Mouse (Mus musculus): ENCODE measurements around the gene Vmn1r83.

Gene Vmn1r83

DNA sequence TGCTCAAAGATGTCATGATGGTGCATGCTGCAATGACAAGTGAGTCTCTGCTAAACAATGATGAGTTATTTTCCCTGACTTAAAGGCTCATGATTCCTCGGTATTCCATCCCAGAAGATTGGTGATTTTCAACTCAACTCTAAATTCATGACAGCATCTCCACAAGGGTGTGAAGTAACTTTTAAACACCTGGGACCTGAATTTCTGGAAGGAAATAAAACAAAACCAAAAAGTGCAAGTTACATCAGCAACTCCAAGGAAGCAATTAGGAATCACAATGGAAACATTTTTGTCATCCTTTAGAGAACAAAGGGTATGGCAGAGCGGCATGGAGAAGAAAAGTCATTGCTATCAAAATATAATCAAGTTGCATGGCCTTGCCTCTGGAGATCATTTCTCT lies at the start of gene Vmn1r83:
Gene Vmn1r83 (minus strand): TSS at position 101 of the 400 bp plus-strand sequence.
- no peak for DNase-seq

DNA sequence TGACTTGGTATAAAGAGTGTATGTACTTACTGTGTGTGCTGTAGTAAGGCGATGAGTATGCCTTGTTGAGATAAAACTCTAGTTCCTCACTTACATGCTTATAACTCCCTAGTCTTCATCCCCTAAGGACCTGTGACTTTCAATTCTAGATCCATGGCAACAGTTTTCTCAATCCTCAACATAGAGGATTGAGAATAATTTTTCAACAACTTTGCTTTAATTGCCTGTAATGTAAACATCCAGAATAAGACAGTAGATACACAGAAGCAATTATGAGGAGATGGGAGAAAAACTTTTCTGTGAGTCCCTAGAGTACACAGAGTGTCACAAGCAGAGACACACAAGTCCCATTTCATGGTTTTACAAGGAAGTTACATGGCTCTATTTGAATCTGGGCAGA lies 39.9 kb upstream of the Vmn1r83 start, which contains the start of gene Vmn1r84:
Gene Vmn1r84 (minus strand): TSS at position 101 of the 400 bp plus-strand sequence.
- no peak for DNase-seq

DNA sequence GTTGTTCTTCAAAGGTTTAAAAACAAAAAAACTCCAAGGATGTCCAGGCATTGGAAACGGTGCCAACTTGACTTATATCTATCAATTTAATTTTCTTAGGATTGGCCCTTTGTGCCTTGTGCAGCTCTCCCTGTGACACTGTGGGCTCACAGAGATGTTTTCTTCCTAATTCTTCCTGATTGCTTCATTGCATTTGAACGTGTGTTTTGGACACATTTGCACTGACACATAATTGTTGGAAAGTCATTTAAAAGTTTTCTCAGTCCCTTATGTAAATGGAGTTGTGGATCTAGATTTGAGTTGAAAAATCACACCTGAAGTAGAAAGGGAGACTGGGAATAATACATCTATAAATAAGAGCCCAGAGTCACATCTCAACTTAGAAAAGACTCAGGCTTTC lies 29.2 kb downstream of the Vmn1r83 start, which contains the start of gene Vmn1r82:
Gene Vmn1r82 (plus strand): TSS at position 301 of the 400 bp plus-strand sequence.
- DNase-seq: no peak

Measured in kidney, postnatal 10 days (tissue).